Mouse (Mus musculus) midbrain, embryonic 14.5 days (tissue): ENCODE data around the gene Fryl. TPM values are rescaled to one million over a fixed set of nuclear protein-coding genes. Genes with fewer than 3 reads are reported as not detected.

ENCODE experiments used
- ATAC-seq: fragments of 200-750 bp; cut with Nextera tagmentation; 2 replicates; pipeline ENCODE4 v1.8.0; 2017; ENCODE audit warnings: moderate number of reproducible peaks, moderate library complexity; ENCODE audit not compliant: low FRiP score, low TSS enrichment
- DNase-seq: peaks from one replicate; pipeline ENCODE4 v3.0.0-alpha.2; 2015
- H3K27ac ChIP-seq: fragments of 300-500 bp; sonication (generic); replicated peaks from 2 replicates; pipeline ENCODE4 v1.5.1; 2014; ENCODE audit warnings: mild to moderate bottlenecking, low read depth, low read length, moderate library complexity
- H3K27me3 ChIP-seq: fragments of 300-500 bp; sonication (generic); 2 replicates; pipeline ENCODE4 v1.6.1; 2014; ENCODE audit warnings: low read length, control low read depth, mixed read lengths; ENCODE audit not compliant: control insufficient read depth, insufficient read depth
- H3K36me3 ChIP-seq: fragments of 300-500 bp; sonication (generic); 2 replicates; pipeline ENCODE4 v1.6.1; 2014; ENCODE audit warnings: low read length, control low read depth; ENCODE audit not compliant: control insufficient read depth, insufficient read depth
- H3K4me1 ChIP-seq: fragments of 300-500 bp; sonication (generic); 2 replicates; pipeline ENCODE4 v1.6.1; 2014; ENCODE audit warnings: mild to moderate bottlenecking, antibody characterized with exemption, low read length, control low read depth; ENCODE audit not compliant: control insufficient read depth, insufficient read depth
- H3K4me2 ChIP-seq: fragments of 300-500 bp; sonication (generic); 2 replicates; pipeline ENCODE4 v1.6.1; 2014; ENCODE audit warnings: mild to moderate bottlenecking, low read length, moderate library complexity
- H3K4me3 ChIP-seq: fragments of 300-500 bp; sonication (generic); replicated peaks from 2 replicates; pipeline ENCODE4 v1.5.1; 2014; ENCODE audit warnings: low read depth, low read length
- H3K9ac ChIP-seq: fragments of 300-500 bp; sonication (generic); replicated peaks from 2 replicates; pipeline ENCODE4 v1.6.1; 2014; ENCODE audit warnings: mild to moderate bottlenecking, low read length, moderate library complexity
- H3K9me3 ChIP-seq: fragments of 300-500 bp; sonication (generic); 2 replicates; pipeline ENCODE4 v1.6.1; 2016; ENCODE audit warnings: low read length, control low read depth, mixed read lengths; ENCODE audit not compliant: control insufficient read depth
- WGBS: fragments of 180-500 bp; shearing (Covaris S2); extraction: QIAGEN DNeasy Blood & Tissue Kit; methylation state at CpG from one replicate; pipeline ENCODE4 v1.1.7; 2014; 5-methylcytosine and 5-hydroxymethylcytosine counted together
- polyA plus RNA-seq: library from polyadenylated mRNA; unstranded; fragments of >200 nt; fragmentation: Nextera tagmentation; extraction: Ambion mirVana; gene quantifications from 2 replicates; pipeline ENCODE4 v1.2.1, GENCODE M21; 2014

The Fryl gene
- polyA plus RNA-seq, 1 experiment from 2014 or later: 48.5 TPM

GRCm38 (mm10) chr5:73191765-73192164, 64.7 kb downstream of the Fryl start:
- DNase-seq: no peak
- H3K4me3 ChIP-seq: no peak overlapping the region
- no peak for ATAC-seq
- H3K9ac ChIP-seq: no peak overlapping the region
- H3K4me1 ChIP-seq: no peaks in the 10 kb centered on the region
- H3K36me3 ChIP-seq: no peaks in the 10 kb centered on the region
- H3K4me2 ChIP-seq: no peak overlapping the region
- H3K27ac ChIP-seq: no peak overlapping the region
- 86% methylated on average over 11 of the region's 11 CpGs for whole genome bisulfite sequencing
- H3K27me3 ChIP-seq: no peaks in the 10 kb centered on the region
- H3K9me3 ChIP-seq: no peaks in the 10 kb centered on the region

- H3K27me3 ChIP-seq: no peaks in the 10 kb centered on the region
- no peaks in the 10 kb centered on the region for H3K36me3 ChIP-seq
- 85% methylated on average over 5 of the region's 5 CpGs for whole genome bisulfite sequencing
- ATAC-seq (no peak), DNase-seq (no peak)
- no peaks in the 10 kb centered on the region for H3K9me3 ChIP-seq
- H3K4me1 ChIP-seq: no peaks in the 10 kb centered on the region
- H3K27ac ChIP-seq: no peak overlapping the region
- H3K4me3 ChIP-seq: no peak overlapping the region
- H3K4me2 ChIP-seq: no peak overlapping the region
- H3K9ac ChIP-seq: no peak overlapping the region
Measured at GRCm38 (mm10) chr5:73190164-73190563, 66.3 kb downstream of the Fryl start.

DNA sequence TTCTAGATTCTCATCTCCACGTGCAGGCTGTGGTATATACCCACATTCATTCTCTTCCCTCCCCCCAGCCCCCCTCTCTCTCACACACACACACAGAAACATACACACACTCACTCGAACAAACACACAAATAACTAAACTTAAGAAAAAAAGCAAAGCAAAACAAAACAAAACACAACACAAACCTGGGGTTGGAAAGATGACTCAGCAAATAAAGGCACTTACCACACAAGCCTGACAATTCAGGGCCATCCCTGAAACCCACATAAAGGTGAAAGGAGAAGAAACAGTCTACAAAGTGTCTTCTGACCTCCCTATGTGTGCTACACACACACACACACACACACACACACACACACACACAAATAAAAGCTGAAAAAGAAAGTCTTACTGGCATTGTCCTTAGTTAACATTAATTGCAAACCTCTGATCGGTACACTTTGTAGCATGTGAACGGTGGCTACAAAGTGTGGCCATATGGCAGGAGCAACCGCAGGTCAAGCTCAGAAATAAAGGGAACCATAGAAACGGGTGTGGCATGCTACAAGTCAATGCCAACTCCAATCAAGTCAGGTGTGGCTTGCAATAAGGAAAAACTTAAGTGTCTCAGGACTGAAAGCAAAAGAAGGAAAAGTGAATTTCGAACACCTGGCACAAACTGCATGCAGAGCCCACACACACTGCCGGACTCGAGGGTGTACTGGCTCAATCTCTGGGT, 66.8 kb downstream of the Fryl start:
- Histone ChIP-seq H3K36me3 (no peaks in the 10 kb centered on the region), H3K27ac (no peak overlapping the region), H3K9me3 (no peaks in the 10 kb centered on the region), H3K27me3 (no peaks in the 10 kb centered on the region), H3K4me3 (no peak overlapping the region), H3K4me2 (no peak overlapping the region), H3K4me1 (no peaks in the 10 kb centered on the region), H3K9ac (no peak overlapping the region)
- 85% methylated on average over 9 of the region's 9 CpGs for WGBS
- DNase-seq (no peak), ATAC-seq (no peak)

DNA sequence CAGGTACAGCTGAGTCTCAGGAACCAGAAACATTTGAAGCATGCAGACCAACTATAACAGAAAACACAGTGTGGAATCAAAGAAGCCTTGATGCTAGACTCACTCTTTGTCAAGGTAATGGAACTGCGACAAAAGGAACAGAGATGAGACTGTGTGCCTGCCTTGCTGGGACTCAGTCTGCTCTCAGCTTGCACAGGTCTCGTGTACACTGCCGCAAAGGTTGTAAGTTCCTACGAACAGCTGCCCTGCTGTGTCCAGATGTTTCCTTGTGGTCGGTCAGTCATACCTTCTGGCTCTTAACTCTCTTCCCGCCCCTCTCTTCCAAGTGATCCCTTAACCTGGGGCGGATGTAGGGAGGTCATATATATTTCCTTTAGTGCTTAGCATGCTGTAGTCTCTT, 67.8 kb downstream of the Fryl start:
- 90% methylated on average over 7 of the region's 7 CpGs for WGBS
- ATAC-seq: no peak

GRCm38 (mm10) chr5:73188164-73188563, 68.3 kb downstream of the Fryl start:
- no peak for ATAC-seq
- 77% methylated on average over 5 of the region's 5 CpGs for WGBS
- no peaks in the 10 kb centered on the region for H3K36me3 ChIP-seq
- no peaks in the 10 kb centered on the region for H3K27me3 ChIP-seq
- H3K9me3 ChIP-seq: no peaks in the 10 kb centered on the region
- DNase-seq: no peak
- no peak overlapping the region for H3K27ac ChIP-seq
- H3K4me2 ChIP-seq: no peak overlapping the region
- no peak overlapping the region for H3K9ac ChIP-seq
- no peaks in the 10 kb centered on the region for H3K4me1 ChIP-seq
- H3K4me3 ChIP-seq: no peak overlapping the region

More for the DNA sequence above, 67.8 kb downstream of the Fryl start:
- no peak overlapping the region for H3K27ac ChIP-seq
- no peak overlapping the region for H3K9ac ChIP-seq
- no peaks in the 10 kb centered on the region for H3K4me1 ChIP-seq
- no peaks in the 10 kb centered on the region for H3K27me3 ChIP-seq
- H3K36me3 ChIP-seq: no peaks in the 10 kb centered on the region
- no peak overlapping the region for H3K4me3 ChIP-seq
- no peak overlapping the region for H3K4me2 ChIP-seq
- no peaks in the 10 kb centered on the region for H3K9me3 ChIP-seq
- no peak for DNase-seq

DNA sequence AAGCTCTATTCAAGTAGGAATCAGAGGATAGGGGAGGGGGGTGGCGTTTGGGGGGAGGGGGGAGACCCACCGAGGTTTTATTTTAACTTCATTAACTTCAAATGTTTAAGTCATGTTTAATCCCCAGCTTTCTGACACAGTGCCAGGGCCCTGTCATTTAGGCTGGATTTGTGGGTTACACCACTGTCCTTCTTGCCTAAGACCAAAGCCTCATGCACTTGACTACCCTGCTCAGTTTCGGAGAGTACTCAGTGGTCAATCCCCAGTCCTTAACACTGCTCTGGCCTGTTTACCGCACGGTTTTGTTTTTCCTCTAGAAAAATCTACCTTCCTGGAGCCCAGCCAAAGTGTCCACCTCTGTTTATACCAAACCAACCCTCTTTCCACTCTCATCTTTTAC, 69.5 kb downstream of the Fryl start:
- Histone ChIP-seq H3K4me1 (no peaks in the 10 kb centered on the region), H3K9ac (no peak overlapping the region), H3K4me3 (no peak overlapping the region), H3K27ac (no peak overlapping the region), H3K4me2 (no peak overlapping the region), H3K36me3 (no peaks in the 10 kb centered on the region), H3K9me3 (no peaks in the 10 kb centered on the region), H3K27me3 (no peaks in the 10 kb centered on the region)
- DNase-seq (no peak), ATAC-seq (no peak)
- WGBS: 91% methylated on average over 5 of the region's 5 CpGs

DNA sequence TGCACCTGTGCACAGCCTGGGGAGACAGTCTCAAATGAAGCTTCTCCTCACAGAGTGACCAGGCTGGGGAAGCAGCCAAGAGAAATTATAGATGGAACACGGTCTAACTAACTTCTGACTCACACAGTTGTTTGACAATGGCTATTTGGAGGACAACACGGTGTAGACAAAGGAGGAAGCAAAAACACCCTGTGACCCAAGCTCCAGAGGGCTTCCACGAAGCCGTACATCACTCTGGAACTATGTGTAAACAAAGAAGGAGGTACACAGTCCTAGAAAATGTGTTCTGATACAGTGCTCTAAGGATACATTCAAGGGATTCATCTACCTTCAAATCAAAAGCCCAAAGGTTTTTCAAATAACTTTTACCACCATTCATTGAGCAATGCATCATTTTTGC, 71.0 kb downstream of the Fryl start:
- no peak overlapping the region for H3K4me3 ChIP-seq
- H3K9ac ChIP-seq: no peak overlapping the region
- no peaks in the 10 kb centered on the region for H3K36me3 ChIP-seq
- no peak overlapping the region for H3K4me2 ChIP-seq
- no peak overlapping the region for H3K27ac ChIP-seq
- no peaks in the 10 kb centered on the region for H3K9me3 ChIP-seq
- DNase-seq: no peak
- WGBS: 93% methylated on average over 4 of the region's 4 CpGs
- ATAC-seq: no peak
- H3K4me1 ChIP-seq: no peaks in the 10 kb centered on the region
- no peaks in the 10 kb centered on the region for H3K27me3 ChIP-seq

DNA sequence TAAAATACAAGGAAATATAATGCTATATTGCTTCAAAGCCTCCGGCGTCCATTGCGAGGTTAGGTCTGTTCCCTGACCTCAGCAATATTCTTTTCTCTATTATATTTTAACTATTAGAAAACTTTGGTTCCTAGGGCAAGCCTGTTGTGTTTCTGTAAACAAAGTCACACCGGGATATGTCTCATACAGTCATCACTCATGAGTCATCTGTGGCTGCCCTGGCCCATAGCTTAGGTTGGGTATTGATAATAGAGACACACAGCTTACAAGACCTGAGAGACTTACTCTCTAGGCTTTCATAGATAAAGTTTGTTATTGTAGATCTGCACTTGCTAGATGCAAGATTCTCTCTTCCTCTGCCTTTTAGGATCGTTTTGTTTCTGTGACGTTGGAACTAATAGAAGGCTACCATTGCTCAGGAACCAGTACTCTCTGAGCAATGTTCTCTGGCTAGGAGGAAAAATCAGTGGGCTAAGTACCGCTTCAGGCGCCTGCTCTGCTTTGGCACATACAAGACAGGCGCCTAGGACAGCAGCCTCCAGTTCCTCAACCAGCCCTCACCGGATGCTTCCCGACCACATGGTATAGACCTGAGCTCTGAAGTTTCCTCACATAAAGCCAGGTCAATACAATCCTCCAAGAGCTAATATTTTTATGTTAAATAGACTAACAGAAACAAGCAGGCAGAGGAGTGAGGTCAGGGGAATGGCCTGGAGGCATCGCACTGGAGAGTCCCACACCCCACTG, 73.5 kb downstream of the Fryl start:
- no peak overlapping the region for H3K4me2 ChIP-seq
- no peak overlapping the region for H3K9ac ChIP-seq
- no peak overlapping the region for H3K27ac ChIP-seq
- DNase-seq: no peak
- no peak overlapping the region for H3K4me3 ChIP-seq
- H3K36me3 ChIP-seq: no peaks in the 10 kb centered on the region
- no peaks in the 10 kb centered on the region for H3K27me3 ChIP-seq
- H3K9me3 ChIP-seq: no peaks in the 10 kb centered on the region
- ATAC-seq: no peak
- no peaks in the 10 kb centered on the region for H3K4me1 ChIP-seq
- 93% methylated on average over 12 of the region's 12 CpGs for WGBS

GRCm38 (mm10) chr5:73182191-73182590, 74.2 kb downstream of the Fryl start:
- ATAC-seq (no peak), DNase-seq (no peak)
- H3K9ac ChIP-seq: no peak overlapping the region
- H3K4me2 ChIP-seq: no peak overlapping the region
- no peak overlapping the region for H3K4me3 ChIP-seq
- H3K27me3 ChIP-seq: no peaks in the 10 kb centered on the region
- no peaks in the 10 kb centered on the region for H3K9me3 ChIP-seq
- no peaks in the 10 kb centered on the region for H3K4me1 ChIP-seq
- H3K36me3 ChIP-seq: no peaks in the 10 kb centered on the region
- no peak overlapping the region for H3K27ac ChIP-seq
- 64% methylated on average over 9 of the region's 9 CpGs for WGBS
